23 mouse cellular contexts compared by ENCODE assay signal in genomic region chr4:143334995-143335394, GRCm38 (mm10). TPM values are rescaled to one million over a fixed set of nuclear protein-coding genes. Genes with fewer than 3 reads are reported as not detected.
"Had no signal": no experiment of that assay in that cellular context is flagged by ENCODE, and none has a peak within 500 bp of the region (broad histone marks: within the 10 kb centered on the region; RNA-seq: fewer than 3 reads in every experiment).

No protein-coding gene starts in this region.

- H3K27me3 ChIP-seq: liver, embryonic 12.5 days; neural tube, embryonic 12.5 days; stomach, embryonic 15.5 days had no signal

- H3K4me1 ChIP-seq: liver, embryonic 12.5 days; neural tube, embryonic 12.5 days; stomach, embryonic 15.5 days had no signal

- H3K9me3 ChIP-seq: limb, embryonic 10.5 days; liver, embryonic 12.5 days; midbrain, embryonic 10.5 days; neural tube, embryonic 12.5 days; stomach, embryonic 15.5 days had no signal

- H3K9ac ChIP-seq: liver, embryonic 12.5 days; lung, embryonic 14.5 days; neural tube, embryonic 12.5 days; stomach, embryonic 15.5 days had no signal

- ATAC-seq: liver, embryonic 12.5 days had no signal

- H3K36me3 ChIP-seq: limb, embryonic 10.5 days; liver, embryonic 12.5 days; midbrain, embryonic 10.5 days; neural tube, embryonic 12.5 days; stomach, embryonic 15.5 days had no signal

- H3K27ac ChIP-seq: kidney, postnatal 0 days; layer of hippocampus, adult 2 months; left cerebral cortex, adult 2 months; limb, embryonic 10.5 days; liver, embryonic 12.5 days; midbrain, embryonic 10.5 days; neural tube, embryonic 12.5 days; stomach, embryonic 15.5 days had no signal

- DNase-seq: kidney, postnatal 4 days; lung, embryonic 14.5 days; lung, postnatal 10 days; lung, postnatal 4 days; midbrain, embryonic 14.5 days; retina, postnatal 1 day; right cerebral cortex, postnatal 4 days; thymus, postnatal 36 days had no signal

- H3K4me2 ChIP-seq: liver, embryonic 12.5 days; lung, embryonic 14.5 days; neural tube, embryonic 12.5 days; stomach, embryonic 15.5 days had no signal

- H3K4me3 ChIP-seq: layer of hippocampus, adult 2 months; left cerebral cortex, adult 2 months; limb, embryonic 10.5 days; liver, embryonic 12.5 days; midbrain, embryonic 10.5 days; myocyte; neural tube, embryonic 12.5 days; stomach, embryonic 15.5 days had no signal

RNA-seq across cellular contexts. Expression of gene Lrrc38, which starts 14.6 kb away (rescaled TPM):
- total RNA-seq: megakaryocyte, adult 5-6 weeks; neutrophil, adult 5-6 weeks had no signal
- polyA plus RNA-seq: liver, embryonic 12.5 days; liver, embryonic 16.5 days; lung, embryonic 14.5 days; myocyte; spleen, adult 2 months; stomach, embryonic 15.5 days; thymus, postnatal 0 days had no signal

RNA-seq across cellular contexts. Expression of gene Pdpn, which starts 35.6 kb away (rescaled TPM):
- total RNA-seq: neutrophil, adult 5-6 weeks had no signal

RNA-seq across cellular contexts. Expression of gene Pramel1, which starts 59.2 kb away (rescaled TPM):
- total RNA-seq: layer of hippocampus, adult 2 months; layer of hippocampus, postnatal 25 days; left cerebral cortex, adult 2 months; megakaryocyte, adult 5-6 weeks; neutrophil, adult 5-6 weeks had no signal
- polyA plus RNA-seq: kidney, postnatal 0 days; limb, embryonic 10.5 days; liver, embryonic 12.5 days; liver, embryonic 16.5 days; lung, embryonic 14.5 days; midbrain, embryonic 10.5 days; midbrain, embryonic 14.5 days; myocyte; neural tube, embryonic 12.5 days; spleen, adult 2 months; stomach, embryonic 15.5 days; thymus, postnatal 0 days had no signal
